Mouse (Mus musculus) ovary, postnatal 14 days (tissue): ENCODE results near the gene Ubap1.

ENCODE experiments used
- DNase-seq: peaks from one replicate; pipeline ENCODE4 v3.0.0; 2022; ENCODE audit warnings: low spot score

The Ubap1 gene

DNA sequence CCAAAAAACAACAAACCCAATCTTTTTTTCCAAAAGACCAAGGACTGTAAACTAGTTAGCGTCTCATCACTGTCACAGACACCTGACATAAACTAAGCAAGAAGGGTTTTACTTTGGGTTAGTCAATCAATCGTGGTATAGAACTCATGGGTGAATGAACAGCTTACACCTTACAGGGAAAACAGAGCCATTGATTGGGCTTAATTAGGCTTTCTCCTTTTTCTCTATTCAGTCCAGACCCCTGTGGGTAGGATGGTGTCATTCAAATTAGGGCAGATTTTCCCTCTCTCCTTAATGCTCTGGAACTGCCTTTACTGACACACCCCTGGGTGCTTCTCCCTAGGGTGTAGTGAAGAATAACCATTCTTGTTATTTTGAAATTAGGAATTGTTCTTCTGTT is 8.4 kb downstream of the Ubap1 start:
- DNase-seq: no peak

DNA sequence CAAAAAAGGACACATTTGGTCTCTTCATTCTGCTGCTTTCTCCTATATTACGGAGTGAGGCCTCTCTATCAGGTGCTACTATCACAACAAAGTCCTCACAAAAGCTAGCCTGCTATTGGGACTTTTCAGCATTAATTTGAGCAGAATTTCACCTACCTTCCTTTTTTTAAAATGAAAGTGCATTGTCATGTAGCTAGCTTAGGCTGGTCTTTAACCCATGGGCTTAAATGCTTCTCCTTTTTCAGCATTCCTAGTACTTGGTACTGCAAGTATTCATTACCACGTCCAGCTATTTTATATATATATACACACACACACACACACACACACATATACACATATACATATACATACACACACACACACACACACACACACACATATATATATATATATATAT is 9.9 kb downstream of the Ubap1 start:
- DNase-seq: no peak

GRCm38 (mm10) chr4:41359358-41359757 is 10.6 kb downstream of the Ubap1 start:
- no peak for DNase-seq

DNA sequence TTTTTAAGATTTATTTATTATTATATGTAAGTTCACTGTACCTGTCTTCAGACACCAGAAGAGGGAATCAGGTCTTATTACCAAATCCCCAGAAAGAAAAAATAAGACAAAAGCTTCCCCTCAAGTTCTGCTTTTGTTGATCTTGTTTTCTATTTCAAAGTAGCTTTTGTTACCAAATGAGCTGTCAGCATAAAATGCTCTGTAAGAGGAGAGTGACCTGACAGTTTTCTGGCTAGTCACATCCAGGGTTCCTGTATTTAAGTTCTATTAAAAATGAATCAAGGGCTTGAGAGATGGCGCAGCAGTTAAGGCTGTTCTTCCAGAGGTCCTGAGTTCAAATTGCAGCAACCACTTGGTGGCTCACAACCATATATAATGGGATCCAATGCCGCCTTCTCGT is 12.3 kb downstream of the Ubap1 start:
- DNase-seq: no peak

DNA sequence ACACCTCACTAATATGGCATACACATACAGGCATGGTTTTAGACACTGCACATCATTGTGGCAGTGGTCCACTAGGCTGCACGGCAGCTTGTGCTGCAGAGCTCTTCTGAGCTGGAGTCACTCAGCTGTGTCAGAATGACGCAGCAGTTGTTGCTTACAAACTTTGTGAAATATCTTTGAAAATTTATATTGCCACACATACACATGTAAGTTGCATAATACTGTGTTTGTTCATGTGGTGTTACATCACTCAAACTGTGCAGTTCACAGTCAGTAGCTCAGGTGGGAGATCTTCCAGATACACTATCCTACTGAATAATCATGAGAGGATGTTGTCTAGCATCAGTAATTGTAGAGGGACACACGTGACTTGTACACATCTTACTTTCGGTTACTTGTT is 19.4 kb downstream of the Ubap1 start:
- no peak for DNase-seq

GRCm38 (mm10) chr4:41369702-41370437 is 21.1 kb downstream of the Ubap1 start:
- no peak for DNase-seq

GRCm38 (mm10) chr4:41377567-41377966 is 28.8 kb downstream of the Ubap1 start:
- DNase-seq: no peak

DNA sequence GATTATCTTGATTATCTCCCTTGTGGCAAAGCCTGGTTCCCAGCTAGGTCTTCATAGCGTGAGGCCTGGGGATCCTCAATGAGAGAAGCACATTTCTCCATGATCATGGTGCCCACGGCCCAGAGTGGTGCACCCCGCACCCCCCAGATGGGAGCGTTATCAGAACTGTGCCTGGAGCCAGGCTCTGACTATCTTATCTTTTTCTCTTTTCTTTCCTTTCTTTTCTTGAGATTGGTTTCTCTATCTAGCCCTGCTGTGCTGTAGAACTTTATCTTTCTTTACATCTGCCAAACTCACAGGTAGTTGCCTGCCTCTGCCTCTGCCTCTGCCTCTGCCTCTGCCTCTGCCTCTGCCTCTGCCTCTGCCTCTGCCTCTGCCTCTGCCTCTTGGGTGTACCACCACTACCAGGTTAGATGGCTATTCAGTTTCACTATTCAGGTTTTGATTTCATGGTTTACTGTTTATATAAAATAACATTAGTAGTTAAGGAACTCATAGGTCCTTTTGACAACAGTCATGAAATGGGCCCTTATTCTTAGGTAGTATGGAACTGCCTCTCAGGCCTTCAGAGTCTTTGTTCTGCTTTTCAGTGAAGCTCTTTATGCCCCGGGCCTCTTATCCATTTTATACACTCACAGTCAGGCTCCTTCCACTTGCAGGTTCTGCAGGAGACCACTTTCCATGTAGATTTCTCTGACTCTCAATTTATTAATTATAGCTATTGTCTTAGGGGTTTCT is 32.6 kb downstream of the Ubap1 start:
- DNase-seq: no peak

- DNase-seq: no peak
These were observed 37.7 kb downstream of the Ubap1 start for GRCm38 (mm10) chr4:41386412-41386975.

GRCm38 (mm10) chr4:41387755-41388469 is 39.1 kb downstream of the Ubap1 start:
- no peak for DNase-seq

DNA sequence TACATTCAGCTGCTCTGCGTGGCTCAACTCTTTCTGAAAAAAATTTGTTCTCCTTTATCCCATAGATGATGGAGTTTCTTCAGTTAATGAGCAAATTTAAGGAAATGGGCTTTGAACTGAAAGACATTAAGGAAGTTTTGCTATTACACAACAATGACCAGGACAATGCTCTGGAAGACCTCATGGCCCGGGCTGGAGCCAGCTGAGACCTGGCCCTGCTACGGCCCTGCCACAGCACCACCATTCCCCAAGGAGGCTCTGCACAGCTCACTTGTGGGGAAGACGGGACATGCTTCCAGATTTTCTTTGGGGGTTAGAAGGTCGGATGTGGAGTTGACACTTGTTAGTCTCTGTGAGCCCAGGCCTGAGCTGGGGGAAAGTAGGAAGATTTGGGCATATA is 39.8 kb downstream of the Ubap1 start:
- no peak for DNase-seq

DNA sequence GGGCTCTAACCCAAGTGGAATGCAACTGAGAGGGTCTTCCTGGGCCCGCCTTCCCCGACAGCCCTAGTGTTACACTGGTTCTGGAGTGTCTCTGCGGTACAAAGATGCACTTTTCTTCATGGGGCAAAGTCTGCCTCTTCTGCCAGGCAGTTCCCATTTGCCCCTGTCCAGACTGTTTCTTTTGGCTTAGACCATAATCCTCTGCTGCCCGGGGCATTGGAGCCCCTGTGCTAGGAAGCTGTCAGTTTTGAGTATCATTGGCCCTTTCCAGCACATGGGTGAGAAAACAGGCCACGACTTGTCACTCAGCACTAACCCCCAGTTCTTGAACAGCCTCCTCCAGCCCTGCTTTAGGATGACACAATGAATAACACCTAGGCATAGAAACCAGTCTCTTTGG is 40.4 kb downstream of the Ubap1 start:
- no peak for DNase-seq

- DNase-seq: peak; percentile 74
These were observed 41.3 kb downstream of the Ubap1 start for GRCm38 (mm10) chr4:41390122-41390521.

DNA sequence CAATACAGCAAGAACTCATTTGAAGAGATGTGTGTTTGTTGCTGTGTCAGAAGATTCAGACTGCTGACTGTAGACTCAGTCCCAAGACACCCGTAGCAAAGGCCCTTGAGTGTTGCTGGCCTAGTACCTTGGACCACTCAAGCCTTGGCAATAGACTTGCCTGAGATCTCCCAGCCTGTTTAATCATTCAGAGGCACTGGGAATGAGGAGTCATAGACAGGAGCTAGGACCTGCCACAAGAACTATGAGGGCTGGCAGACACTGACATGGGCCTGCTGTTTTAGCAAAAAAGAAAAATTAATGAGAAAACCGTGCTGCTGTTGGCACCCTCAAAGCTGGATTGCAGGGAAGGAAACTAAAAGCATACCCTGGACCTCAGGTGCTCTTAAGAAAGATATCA is 42.2 kb downstream of the Ubap1 start:
- DNase-seq: no peak

GRCm38 (mm10) chr4:41394651-41395050 is 45.9 kb downstream of the Ubap1 start:
- no peak for DNase-seq

DNA sequence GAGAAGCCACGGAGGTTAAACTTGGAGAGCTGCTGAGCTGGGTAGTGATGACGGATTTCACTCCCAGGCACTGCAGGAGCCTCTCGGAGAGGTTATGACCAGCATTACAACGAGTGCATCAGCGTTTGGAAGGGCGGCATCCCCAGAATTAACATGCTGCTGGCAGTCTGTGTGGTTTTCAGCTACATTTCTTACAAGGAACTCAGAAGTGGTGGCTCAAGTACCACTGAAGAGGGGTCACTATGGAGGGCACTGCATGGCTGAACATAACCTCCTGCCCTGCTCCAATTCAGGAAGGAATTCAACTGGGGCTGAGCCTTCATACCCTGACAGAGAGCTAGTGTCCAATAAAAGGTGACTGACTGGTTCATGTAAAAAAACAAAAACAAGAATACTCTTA is 49.6 kb downstream of the Ubap1 start:
- no peak for DNase-seq

DNA sequence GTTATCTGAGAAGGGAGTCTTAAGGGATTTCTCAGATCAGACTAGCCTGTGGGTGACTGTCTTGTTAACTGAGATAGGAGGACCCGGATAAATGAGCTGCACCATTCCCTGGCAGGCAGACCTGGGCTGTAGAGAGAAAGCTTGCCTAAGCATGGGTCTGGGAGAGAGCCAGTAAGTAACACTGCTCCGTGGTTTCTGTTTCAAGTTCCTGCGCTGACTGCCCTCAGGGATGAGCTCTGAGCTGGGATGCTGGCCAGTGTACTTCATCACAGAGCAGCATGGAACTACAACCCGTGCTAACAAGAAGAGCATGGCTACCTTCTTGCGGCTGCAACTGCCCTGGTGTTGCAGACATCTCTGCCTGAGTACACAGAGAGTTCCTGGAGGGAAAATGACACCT is 51.1 kb downstream of the Ubap1 start:
- peak; percentile 11 for DNase-seq

DNA sequence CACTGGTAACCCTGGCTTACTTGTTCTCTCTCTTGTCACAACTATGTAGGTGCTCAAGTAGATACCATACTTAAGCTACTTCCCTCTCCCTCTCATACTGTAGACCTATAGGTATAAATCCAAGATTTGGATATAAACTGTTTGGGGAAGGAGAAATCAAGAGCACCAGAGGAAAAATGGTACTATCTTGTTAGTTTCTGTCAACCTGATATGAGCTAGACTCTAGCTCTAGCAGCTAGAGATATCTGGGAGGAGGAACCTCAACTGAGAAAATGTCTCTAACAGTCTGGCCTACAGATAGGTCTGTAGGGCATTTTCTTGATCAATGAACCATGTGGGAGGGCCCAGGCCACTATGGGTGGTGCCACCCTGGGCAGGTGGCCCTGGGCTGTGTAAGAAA is 52.4 kb downstream of the Ubap1 start:
- no peak for DNase-seq

- DNase-seq: no peak
These were observed 52.8 kb downstream of the Ubap1 start for GRCm38 (mm10) chr4:41401573-41401972.

DNA sequence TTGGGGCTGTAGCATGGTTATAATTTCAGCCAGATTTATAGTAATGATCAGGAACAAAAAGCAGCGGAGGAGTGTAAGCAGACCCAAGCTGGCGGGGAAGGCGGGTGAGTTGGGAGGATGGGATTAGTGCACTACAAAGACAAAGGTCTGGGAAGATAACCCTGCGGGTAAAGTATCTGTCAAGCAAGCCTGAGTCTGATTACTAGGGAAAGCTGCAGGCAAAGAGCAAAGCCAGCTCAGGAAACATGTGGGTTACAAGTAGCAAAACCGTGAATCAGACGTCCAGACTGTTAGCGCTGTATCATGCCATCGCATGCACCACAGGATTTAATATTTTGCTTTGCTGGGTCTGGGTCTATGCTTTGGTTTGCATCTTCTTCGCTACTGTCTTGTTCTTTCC is 57.8 kb downstream of the Ubap1 start:
- no peak for DNase-seq

- DNase-seq: no peak
These were observed 58.6 kb downstream of the Ubap1 start for GRCm38 (mm10) chr4:41407353-41407752.

GRCm38 (mm10) chr4:41409341-41409740 is 60.5 kb downstream of the Ubap1 start:
- no peak for DNase-seq

GRCm38 (mm10) chr4:41416966-41417365 is 68.2 kb downstream of the Ubap1 start:
- no peak for DNase-seq
